Mouse (Mus musculus) common myeloid progenitor, adult 5-6 weeks (primary cell): ENCODE measurements around the gene Tpbpa. TPM values are rescaled to one million over a fixed set of nuclear protein-coding genes. Genes with fewer than 3 reads are reported as not detected.
A peak's percentile ranks its signal among the peaks of the same experiment; 100 is the strongest.
"Not testable (repeated sequence)": the region's sequence is repeated elsewhere in the genome, so short reads cannot be mapped to it uniquely, and the experiment has no call there.

Source experiments
- ATAC-seq: replicated peaks from 2 replicates; pipeline ENCODE4 v1.8.0; 2016; ENCODE audit warnings: low read depth, mild to moderate bottlenecking, moderate TSS enrichment, inconsistent platforms; ENCODE audit not compliant: poor library complexity, severe bottlenecking
- total RNA-seq: library from RNA; stranded (forward); fragments of 200-1000, 187-1606 nt; gene quantifications from 2 replicates; pipeline ENCODE4 v1.2.3, GENCODE M21; 2017

Tpbpa gene
- not detected in 2 replicates for total RNA-seq

GRCm38 (mm10) chr13:60941884-60942283, at the start of gene Tpbpa:
Gene Tpbpa, minus strand, starts transcription at chr13:60941984.
- ATAC-seq = not testable (repeated sequence)

- peak; percentile 63; the same call in 1 of the 2 replicates for ATAC-seq
Observed at GRCm38 (mm10) chr13:60986915-60987314, 45.1 kb upstream of the Tpbpa start.

GRCm38 (mm10) chr13:60972319-60972718, 30.5 kb upstream of the Tpbpa start:
- ATAC-seq = peak; percentile 56; the same call in 1 of the 2 replicates

GRCm38 (mm10) chr13:60963985-60964384, 22.2 kb upstream of the Tpbpa start:
- ATAC-seq = peak; percentile 87

- ATAC-seq = no peak
Observed at GRCm38 (mm10) chr13:60961706-60962105, 19.9 kb upstream of the Tpbpa start.

- peak; percentile 96 for ATAC-seq
Observed at GRCm38 (mm10) chr13:60936500-60936901, 5.3 kb downstream of the Tpbpa start, which contains the start of the genes Gm49391 and Ctla2a. Gene Gm49391, minus strand, starts transcription at chr13:60936571. Gene Ctla2a, minus strand, starts transcription at chr13:60936625.

- not testable (repeated sequence) for ATAC-seq
Observed at GRCm38 (mm10) chr13:60935490-60935889, 6.3 kb downstream of the Tpbpa start, which contains the start of gene Gm49393. Gene Gm49393, minus strand, starts transcription at chr13:60935590.

- not testable (repeated sequence) for ATAC-seq
Observed at GRCm38 (mm10) chr13:60904780-60905179, 37.0 kb downstream of the Tpbpa start, which contains the start of gene Tpbpb. Gene Tpbpb, minus strand, starts transcription at chr13:60904880.

GRCm38 (mm10) chr13:60897328-60897727, 44.5 kb downstream of the Tpbpa start, which contains the start of gene Ctla2b:
Gene Ctla2b, minus strand, starts transcription at chr13:60897447.
- ATAC-seq = peak; percentile 97

- not testable (repeated sequence) for ATAC-seq
Observed at GRCm38 (mm10) chr13:60896794-60897193, 45.0 kb downstream of the Tpbpa start, which contains the start of gene Gm49392. Gene Gm49392, minus strand, starts transcription at chr13:60896894.

- 0 out of 2 replicates have a peak, but pooled peaks have one; percentile 14 for ATAC-seq
Observed at GRCm38 (mm10) chr13:60895406-60896160, 46.2 kb downstream of the Tpbpa start.

GRCm38 (mm10) chr13:60892301-60892700, 49.5 kb downstream of the Tpbpa start:
- peak; percentile 50; the same call in 1 of the 2 replicates for ATAC-seq

Other genes with a start within 250 kb of the Tpbpa start
- gene BC051665, start 155.6 kb downstream of the Tpbpa start, total RNA-seq = not detected in 2 replicates
- gene Ctsll3, start 139.1 kb downstream of the Tpbpa start, total RNA-seq = not detected in 2 replicates
- 1.2 TPM in 1 of 2 replicates, not detected in the other for gene 4930486L24Rik, start 77.5 kb downstream of the Tpbpa start, total RNA-seq
- gene Gm49392, start 45.1 kb downstream of the Tpbpa start, total RNA-seq = 1.5 TPM in 1 of 2 replicates, not detected in the other
- gene Ctla2b, start 44.5 kb downstream of the Tpbpa start, total RNA-seq = 40.8 and 44.2 TPM in 2 replicates
- gene Tpbpb, start 37.1 kb downstream of the Tpbpa start, total RNA-seq = not detected in 2 replicates
- gene Gm49393, start 6.4 kb downstream of the Tpbpa start, total RNA-seq = not detected in 2 replicates
- 2.8 TPM in 1 of 2 replicates, not detected in the other for gene Gm49391, start 5.4 kb downstream of the Tpbpa start, total RNA-seq
- 344 and 394 TPM in 2 replicates for gene Ctla2a, start 5.4 kb downstream of the Tpbpa start, total RNA-seq
- not detected in 2 replicates for gene Ctsj, start 64.0 kb upstream of the Tpbpa start, total RNA-seq
- not detected in 2 replicates for gene Ctsq, start 98.6 kb upstream of the Tpbpa start, total RNA-seq
- not detected in 2 replicates for gene Ctsr, start 222.3 kb upstream of the Tpbpa start, total RNA-seq